Mouse (Mus musculus): ENCODE data around the gene Ifrd2. TPM values are rescaled to one million over a fixed set of nuclear protein-coding genes. Genes with fewer than 3 reads are reported as not detected.

Ifrd2 gene
- polyA plus RNA-seq, 1 experiment from 2014 or later = 68.2 TPM

GRCm38 (mm10) chr9:107593101-107593976 is 5.9 kb downstream of the Ifrd2 start:
- 84% methylated on average over 11 of the region's 11 CpGs for WGBS
- no peak overlapping the region for H3K9ac ChIP-seq
- no peak for ATAC-seq (ENCODE audit: insufficient read depth, low FRiP score, low read depth)
- H3K4me2 ChIP-seq = no peak overlapping the region
- H3K36me3 ChIP-seq = peaks cover 36% of the 10 kb centered on the region
- H3K27me3 ChIP-seq (replicated peaks) = no peaks in the 10 kb centered on the region
- no peak overlapping the region for H3K27ac ChIP-seq
- H3K9me3 ChIP-seq = no peaks in the 10 kb centered on the region
- no peak overlapping the region for H3K4me3 ChIP-seq (replicated peaks)
- peaks cover 12% of the 10 kb centered on the region for H3K4me1 ChIP-seq

GRCm38 (mm10) chr9:107594281-107595062 is 7.0 kb downstream of the Ifrd2 start:
- WGBS = 75% methylated on average over 8 of the region's 8 CpGs
- Histone ChIP-seq H3K27ac (no peak overlapping the region), H3K4me2 (no peak overlapping the region), H3K27me3 (replicated peaks) (no peaks in the 10 kb centered on the region), H3K4me1 (0 out of 2 replicates have a peak, but pooled peaks cover under 1% of the 10 kb centered on the region), H3K4me3 (replicated peaks) (no peak overlapping the region), H3K9me3 (no peaks in the 10 kb centered on the region), H3K36me3 (peaks cover 36% of the 10 kb centered on the region), H3K9ac (no peak overlapping the region)
- no peak for ATAC-seq (ENCODE audit: insufficient read depth, low FRiP score, low read depth)

GRCm38 (mm10) chr9:107596619-107597569 is 9.5 kb downstream of the Ifrd2 start:
- no peak for ATAC-seq (ENCODE audit: insufficient read depth, low FRiP score, low read depth)
- H3K4me2 ChIP-seq = no peak overlapping the region
- H3K9me3 ChIP-seq = no peaks in the 10 kb centered on the region
- H3K4me1 ChIP-seq = no peaks in the 10 kb centered on the region
- no peak overlapping the region for H3K4me3 ChIP-seq (replicated peaks)
- peaks cover 16% of the 10 kb centered on the region for H3K36me3 ChIP-seq
- no peak overlapping the region for H3K27ac ChIP-seq
- H3K9ac ChIP-seq = no peak overlapping the region
- WGBS = 84% methylated on average over 11 of the region's 11 CpGs
- H3K27me3 ChIP-seq (replicated peaks) = no peaks in the 10 kb centered on the region

GRCm38 (mm10) chr9:107598385-107598784 is 10.9 kb downstream of the Ifrd2 start:
- no peak overlapping the region for H3K27ac ChIP-seq
- no peaks in the 10 kb centered on the region for H3K27me3 ChIP-seq (replicated peaks)
- ATAC-seq (ENCODE audit: insufficient read depth, low FRiP score, low read depth) = no peak
- no peak overlapping the region for H3K4me3 ChIP-seq (replicated peaks)
- 72% methylated on average over 5 of the region's 5 CpGs for WGBS
- H3K4me2 ChIP-seq = no peak overlapping the region
- H3K36me3 ChIP-seq = peaks cover 5% of the 10 kb centered on the region
- H3K9ac ChIP-seq = no peak overlapping the region
- H3K9me3 ChIP-seq = no peaks in the 10 kb centered on the region
- peaks cover 3% of the 10 kb centered on the region; the same call in 1 of the 2 replicates for H3K4me1 ChIP-seq

GRCm38 (mm10) chr9:107599433-107599832 is 12.0 kb downstream of the Ifrd2 start:
- no peaks in the 10 kb centered on the region for H3K27me3 ChIP-seq (replicated peaks)
- no peak overlapping the region for H3K4me2 ChIP-seq
- no peak overlapping the region for H3K9ac ChIP-seq
- H3K27ac ChIP-seq = no peak overlapping the region
- H3K4me3 ChIP-seq (replicated peaks) = no peak overlapping the region
- H3K9me3 ChIP-seq = no peaks in the 10 kb centered on the region
- H3K4me1 ChIP-seq = peaks cover 12% of the 10 kb centered on the region; the same call in 1 of the 2 replicates
- H3K36me3 ChIP-seq = no peaks in the 10 kb centered on the region
- 84% methylated on average over 9 of the region's 9 CpGs for WGBS
- ATAC-seq (ENCODE audit: insufficient read depth, low FRiP score, low read depth) = no peak

- no peak overlapping the region for H3K4me2 ChIP-seq
- no peak overlapping the region for H3K9ac ChIP-seq
These were observed 12.4 kb downstream of the Ifrd2 start for GRCm38 (mm10) chr9:107599842-107600241.

GRCm38 (mm10) chr9:107600745-107601144 is 13.3 kb downstream of the Ifrd2 start:
- ATAC-seq (ENCODE audit: insufficient read depth, low FRiP score, low read depth) = no peak
- WGBS = 78% methylated on average over 12 of the region's 12 CpGs
- H3K9me3 ChIP-seq = no peaks in the 10 kb centered on the region
- H3K36me3 ChIP-seq = no peaks in the 10 kb centered on the region
- H3K27me3 ChIP-seq (replicated peaks) = no peaks in the 10 kb centered on the region
- H3K27ac ChIP-seq = no peak overlapping the region
- H3K4me3 ChIP-seq (replicated peaks) = no peak overlapping the region
- H3K9ac ChIP-seq = no peak overlapping the region
- H3K4me2 ChIP-seq = no peak overlapping the region
- H3K4me1 ChIP-seq = peaks cover 22% of the 10 kb centered on the region; the same call in 1 of the 2 replicates

More at GRCm38 (mm10) chr9:107599842-107600241, 12.4 kb downstream of the Ifrd2 start:
- H3K4me3 ChIP-seq (replicated peaks) = no peak overlapping the region
- no peaks in the 10 kb centered on the region for H3K36me3 ChIP-seq
- WGBS = 73% methylated on average over 14 of the region's 14 CpGs
- no peak for ATAC-seq (ENCODE audit: insufficient read depth, low FRiP score, low read depth)
- H3K9me3 ChIP-seq = no peaks in the 10 kb centered on the region
- no peaks in the 10 kb centered on the region for H3K27me3 ChIP-seq (replicated peaks)
- H3K27ac ChIP-seq = no peak overlapping the region
- H3K4me1 ChIP-seq = peaks cover 15% of the 10 kb centered on the region; the same call in 1 of the 2 replicates

GRCm38 (mm10) chr9:107601275-107601674 is 13.8 kb downstream of the Ifrd2 start:
- H3K4me2 ChIP-seq = no peak overlapping the region
- H3K9ac ChIP-seq = no peak overlapping the region
- H3K27ac ChIP-seq = no peak overlapping the region
- 85% methylated on average over 11 of the region's 11 CpGs for WGBS
- peaks cover 22% of the 10 kb centered on the region; the same call in 1 of the 2 replicates for H3K4me1 ChIP-seq
- no peaks in the 10 kb centered on the region for H3K36me3 ChIP-seq
- no peaks in the 10 kb centered on the region for H3K27me3 ChIP-seq (replicated peaks)
- no peaks in the 10 kb centered on the region for H3K9me3 ChIP-seq
- H3K4me3 ChIP-seq (replicated peaks) = no peak overlapping the region
- no peak for ATAC-seq (ENCODE audit: insufficient read depth, low FRiP score, low read depth)

GRCm38 (mm10) chr9:107602068-107602648 is 14.7 kb downstream of the Ifrd2 start:
- Histone ChIP-seq H3K4me1 (peaks cover 27% of the 10 kb centered on the region; the same call in 1 of the 2 replicates), H3K27me3 (replicated peaks) (no peaks in the 10 kb centered on the region), H3K27ac (0 out of 2 replicates have a peak overlapping the region, but pooled peaks have one; percentile 51), H3K9me3 (no peaks in the 10 kb centered on the region), H3K4me3 (replicated peaks) (no peak overlapping the region), H3K36me3 (no peaks in the 10 kb centered on the region), H3K4me2 (no peak overlapping the region; the same call in 1 of the 2 replicates), H3K9ac (no peak overlapping the region)
- ATAC-seq (ENCODE audit: insufficient read depth, low FRiP score, low read depth) = peak; percentile 29; the same call in 1 of the 2 replicates
- WGBS = 11% methylated on average over 10 of the region's 10 CpGs

- Histone ChIP-seq H3K9me3 (no peaks in the 10 kb centered on the region), H3K4me3 (replicated peaks) (no peak overlapping the region), H3K4me2 (no peak overlapping the region), H3K4me1 (peaks cover 37% of the 10 kb centered on the region), H3K27me3 (replicated peaks) (no peaks in the 10 kb centered on the region), H3K9ac (no peak overlapping the region), H3K27ac (no peak overlapping the region), H3K36me3 (no peaks in the 10 kb centered on the region)
- 72% methylated on average over 6 of the region's 6 CpGs for WGBS
- no peak for ATAC-seq (ENCODE audit: insufficient read depth, low FRiP score, low read depth)
These were observed 15.8 kb downstream of the Ifrd2 start for GRCm38 (mm10) chr9:107603251-107603650.

Data from stomach, embryonic 15.5 days (tissue).